Mouse (Mus musculus): ENCODE measurements at regions not wholly inside any gene's neighbourhood (a gene's known extent, or its start where the extent isn't known, plus 50 kb on each side); places are given as distances from the start of the nearest gene placed in this dataset.
"Not testable (repeated sequence)": the region's sequence is repeated elsewhere in the genome, so short reads cannot be mapped to it uniquely, and the experiment has no call there.

DNA sequence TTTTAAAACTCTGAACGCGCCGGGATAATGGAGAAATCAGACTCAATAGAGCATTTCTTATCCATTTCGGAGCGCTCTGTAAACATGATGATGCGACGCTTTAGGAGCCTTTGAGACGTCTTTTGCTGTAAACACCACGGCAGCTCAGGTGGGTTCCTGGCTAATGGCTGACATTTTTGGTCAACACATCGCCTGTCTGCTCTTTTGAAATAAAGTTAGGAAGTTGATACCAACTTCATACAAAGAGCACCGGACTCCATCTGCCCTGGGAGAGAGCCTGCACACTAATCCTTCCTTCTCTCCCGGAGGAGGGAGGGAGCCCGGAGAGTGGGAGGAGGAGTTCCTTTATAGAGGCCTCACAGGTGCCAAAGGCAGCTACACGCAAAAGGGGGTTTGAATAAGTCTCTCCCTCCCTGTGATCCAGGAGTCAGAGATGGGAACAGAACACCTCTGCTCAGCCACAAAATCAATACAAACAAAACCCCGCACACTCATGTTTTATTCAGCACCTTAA, 63.8 kb upstream of the Srsf6 start:
- Histone ChIP-seq H3K9ac (ENCODE audit: low read length) (no peak overlapping the region), H3K36me3 (ENCODE audit: control insufficient read depth, insufficient read depth, low read length) (no peaks in the 10 kb centered on the region), H3K4me3 (ENCODE audit: low read depth, low read length) (no peak overlapping the region), H3K4me1 (replicated peaks; ENCODE audit: control insufficient read depth, insufficient read depth) (no peaks in the 10 kb centered on the region), H3K27me3 (ENCODE audit: control insufficient read depth, insufficient read depth, low read length) (no peaks in the 10 kb centered on the region), H3K4me2 (replicated peaks; ENCODE audit: low read depth) (peak overlapping the region; percentile 39), H3K9me3 (ENCODE audit: control insufficient read depth, low read length) (no peaks in the 10 kb centered on the region), H3K27ac (replicated peaks) (no peak overlapping the region)
- WGBS = 3% methylated on average over 15 of the region's 15 CpGs
- ATAC-seq (ENCODE audit: low FRiP score, low TSS enrichment) = no peak
- no peak for DNase-seq (ENCODE audit: low spot score)
- TF ChIP-seq EP300 (optimal IDR thresholded peaks at IDR 0.05) (no peak), CTCF (IDR thresholded peaks at IDR 0.05; ENCODE audit: low read depth) (no peak)

DNA sequence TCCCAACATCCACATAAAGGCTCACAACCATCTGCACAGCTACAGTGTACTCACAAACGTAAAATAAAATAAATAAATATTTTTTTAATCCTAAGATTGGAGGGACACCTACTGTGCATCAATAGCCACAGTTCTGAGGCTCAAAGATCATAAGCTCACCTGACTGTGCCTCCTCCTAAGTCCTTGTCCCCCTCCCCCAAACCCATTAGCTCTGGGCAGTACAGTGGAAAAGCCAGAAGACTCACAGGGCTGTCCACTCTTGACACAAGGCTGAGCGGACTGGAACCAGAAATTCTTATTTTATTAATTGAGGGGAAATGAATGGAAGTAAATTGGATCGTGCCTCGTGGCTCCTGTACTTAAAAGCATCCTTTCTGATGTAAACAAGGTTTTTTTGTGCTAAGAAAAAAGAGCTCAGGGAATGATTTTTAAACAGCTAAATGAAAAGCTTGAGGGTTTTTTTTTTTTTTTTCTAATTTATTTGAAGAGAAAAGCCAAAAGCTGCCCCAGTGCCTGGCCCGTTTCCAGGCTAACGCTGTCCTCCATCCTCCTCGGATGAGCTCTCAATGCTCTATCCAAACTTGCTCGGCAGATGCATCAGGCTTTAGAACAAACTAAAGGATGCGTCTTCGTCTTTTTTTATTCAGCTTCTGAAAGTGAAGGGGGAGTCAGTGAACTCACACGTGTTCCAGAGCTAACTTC, 64.6 kb upstream of the Srsf6 start:
- H3K36me3 ChIP-seq (ENCODE audit: control insufficient read depth, insufficient read depth, low read length) = no peaks in the 10 kb centered on the region
- H3K9me3 ChIP-seq (ENCODE audit: control insufficient read depth, low read length) = no peaks in the 10 kb centered on the region
- TF ChIP-seq CTCF (IDR thresholded peaks at IDR 0.05; ENCODE audit: low read depth) (no peak), EP300 (optimal IDR thresholded peaks at IDR 0.05) (no peak)
- peak overlapping the region; percentile 39 for H3K4me2 ChIP-seq (replicated peaks; ENCODE audit: low read depth)
- no peak overlapping the region for H3K27ac ChIP-seq (replicated peaks)
- H3K4me1 ChIP-seq (replicated peaks; ENCODE audit: control insufficient read depth, insufficient read depth) = no peaks in the 10 kb centered on the region
- ATAC-seq (ENCODE audit: low FRiP score, low TSS enrichment) (no peak), DNase-seq (ENCODE audit: low spot score) (no peak)
- no peak overlapping the region for H3K9ac ChIP-seq (ENCODE audit: low read length)
- no peaks in the 10 kb centered on the region for H3K27me3 ChIP-seq (ENCODE audit: control insufficient read depth, insufficient read depth, low read length)
- 16% methylated on average over 11 of the region's 11 CpGs for WGBS
- H3K4me3 ChIP-seq (ENCODE audit: low read depth, low read length) = no peak overlapping the region

DNA sequence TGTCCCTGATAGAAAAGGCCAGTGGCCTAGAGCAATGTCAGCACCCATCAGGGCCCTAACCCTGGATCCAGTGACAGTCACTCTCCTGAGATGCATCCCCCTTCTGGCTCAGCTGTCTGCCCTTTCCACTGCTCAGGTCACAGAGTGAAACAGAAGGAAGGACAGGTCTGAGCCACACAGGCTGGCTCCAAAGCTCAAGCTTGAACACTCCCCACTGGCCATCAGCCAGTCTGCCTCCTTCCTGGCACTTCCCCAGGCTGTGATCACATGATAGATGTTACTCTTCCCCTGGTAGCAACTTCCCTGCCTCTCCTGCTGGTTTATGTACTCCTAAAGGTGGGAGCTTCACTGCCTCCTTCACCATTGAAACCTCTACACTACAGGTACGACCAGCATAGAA, 66.8 kb upstream of the Srsf6 start:
- Histone ChIP-seq H3K36me3 (ENCODE audit: control insufficient read depth, insufficient read depth, low read length) (no peaks in the 10 kb centered on the region), H3K27me3 (ENCODE audit: control insufficient read depth, insufficient read depth, low read length) (no peaks in the 10 kb centered on the region), H3K4me3 (ENCODE audit: low read depth, low read length) (no peak overlapping the region), H3K4me1 (replicated peaks; ENCODE audit: control insufficient read depth, insufficient read depth) (no peaks in the 10 kb centered on the region), H3K9ac (ENCODE audit: low read length) (no peak overlapping the region), H3K27ac (replicated peaks) (no peak overlapping the region), H3K4me2 (replicated peaks; ENCODE audit: low read depth) (no peak overlapping the region), H3K9me3 (ENCODE audit: control insufficient read depth, low read length) (no peaks in the 10 kb centered on the region)
- WGBS = 62% methylated on average over 1 of the region's 1 CpGs
- no peak for ATAC-seq (ENCODE audit: low FRiP score, low TSS enrichment)
- DNase-seq (ENCODE audit: low spot score) = peak; percentile 22
- no peak for TF ChIP-seq EP300 (optimal IDR thresholded peaks at IDR 0.05)
- TF ChIP-seq CTCF (IDR thresholded peaks at IDR 0.05; ENCODE audit: low read depth) = no peak

DNA sequence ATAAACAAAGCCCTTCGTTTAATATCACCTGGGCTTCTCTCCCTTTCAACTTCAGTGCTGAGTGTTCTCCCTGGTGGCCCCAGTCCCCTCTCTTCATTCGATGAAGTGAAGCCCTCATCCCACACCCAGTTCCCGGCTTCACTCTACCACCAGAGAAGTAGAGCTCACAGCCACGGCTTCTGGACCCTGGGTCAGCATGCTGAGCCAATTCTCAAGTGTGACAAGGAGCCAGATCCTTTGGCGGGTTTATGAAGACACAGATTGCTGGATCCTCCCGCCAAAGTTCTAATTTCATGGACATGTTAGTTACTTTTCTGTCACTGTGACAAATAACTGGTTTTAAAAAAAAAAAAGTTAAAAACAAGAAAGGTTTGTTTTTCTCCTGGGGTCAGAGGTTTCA, 76.7 kb upstream of the Srsf6 start:
- 64% methylated on average over 6 of the region's 6 CpGs for WGBS
- no peak for DNase-seq (ENCODE audit: low spot score)
- no peak for TF ChIP-seq EP300 (optimal IDR thresholded peaks at IDR 0.05)
- no peak for TF ChIP-seq CTCF (IDR thresholded peaks at IDR 0.05; ENCODE audit: low read depth)
- H3K4me3 ChIP-seq (ENCODE audit: low read depth, low read length) = no peak overlapping the region
- H3K4me1 ChIP-seq (replicated peaks; ENCODE audit: control insufficient read depth, insufficient read depth) = no peaks in the 10 kb centered on the region
- H3K9ac ChIP-seq (ENCODE audit: low read length) = no peak overlapping the region
- no peaks in the 10 kb centered on the region for H3K36me3 ChIP-seq (ENCODE audit: control insufficient read depth, insufficient read depth, low read length)
- no peak overlapping the region for H3K4me2 ChIP-seq (replicated peaks; ENCODE audit: low read depth)
- no peaks in the 10 kb centered on the region for H3K27me3 ChIP-seq (ENCODE audit: control insufficient read depth, insufficient read depth, low read length)
- H3K27ac ChIP-seq (replicated peaks) = no peak overlapping the region
- no peaks in the 10 kb centered on the region for H3K9me3 ChIP-seq (ENCODE audit: control insufficient read depth, low read length)
- ATAC-seq (ENCODE audit: low FRiP score, low TSS enrichment) = no peak

DNA sequence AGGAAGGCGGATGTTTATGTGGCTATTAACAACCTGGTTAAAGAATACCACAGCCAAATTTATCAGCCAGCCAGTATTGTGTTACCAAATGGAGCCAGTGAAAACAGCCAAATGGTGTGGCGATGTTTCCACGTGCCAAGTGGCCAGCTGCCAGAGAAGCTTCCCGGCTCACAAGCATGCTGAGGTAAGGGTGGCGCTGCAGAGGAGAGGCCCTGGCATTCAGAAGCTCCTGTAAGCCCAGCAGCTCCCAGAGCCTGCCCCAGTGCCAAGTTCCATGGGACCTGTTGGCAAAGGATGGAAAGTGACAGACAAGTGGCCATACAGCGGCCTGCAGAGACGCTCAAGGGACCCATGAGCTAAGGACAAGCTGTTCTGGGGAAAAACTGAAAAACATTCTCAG, 77.8 kb upstream of the Srsf6 start:
- Histone ChIP-seq H3K9ac (ENCODE audit: low read length) (no peak overlapping the region), H3K4me2 (replicated peaks; ENCODE audit: low read depth) (no peak overlapping the region), H3K4me1 (replicated peaks; ENCODE audit: control insufficient read depth, insufficient read depth) (no peaks in the 10 kb centered on the region), H3K27ac (replicated peaks) (no peak overlapping the region), H3K9me3 (ENCODE audit: control insufficient read depth, low read length) (no peaks in the 10 kb centered on the region), H3K4me3 (ENCODE audit: low read depth, low read length) (no peak overlapping the region), H3K36me3 (ENCODE audit: control insufficient read depth, insufficient read depth, low read length) (no peaks in the 10 kb centered on the region), H3K27me3 (ENCODE audit: control insufficient read depth, insufficient read depth, low read length) (no peaks in the 10 kb centered on the region)
- TF ChIP-seq EP300 (optimal IDR thresholded peaks at IDR 0.05) (no peak), CTCF (IDR thresholded peaks at IDR 0.05; ENCODE audit: low read depth) (no peak)
- 65% methylated on average over 7 of the region's 7 CpGs for WGBS
- ATAC-seq (ENCODE audit: low FRiP score, low TSS enrichment) = no peak
- DNase-seq (ENCODE audit: low spot score) = no peak

DNA sequence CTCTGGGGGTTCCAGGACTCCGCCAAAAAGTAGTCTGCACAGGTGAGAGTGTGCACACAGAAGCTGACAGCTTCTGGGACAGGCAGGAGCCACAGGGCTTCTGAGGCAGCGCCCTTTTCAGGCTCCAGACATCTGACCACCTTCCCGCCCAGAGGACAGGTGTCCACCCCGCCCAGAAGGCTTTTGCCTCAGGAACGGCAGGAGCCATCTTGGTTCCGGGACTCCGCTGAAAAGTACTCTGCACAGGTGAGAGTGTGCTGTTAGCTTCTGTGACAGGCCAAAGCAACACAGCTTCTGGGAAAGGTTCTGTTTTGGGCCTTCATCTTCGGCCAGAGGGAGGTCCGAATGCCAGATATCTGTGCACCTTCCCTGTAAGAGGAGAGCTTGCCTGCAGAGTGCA, 89.6 kb upstream of the Srsf6 start:
- H3K36me3 ChIP-seq (ENCODE audit: control insufficient read depth, insufficient read depth, low read length); DNase-seq (ENCODE audit: low spot score); H3K27me3 ChIP-seq (ENCODE audit: control insufficient read depth, insufficient read depth, low read length); H3K4me1 ChIP-seq (replicated peaks; ENCODE audit: control insufficient read depth, insufficient read depth); H3K9ac ChIP-seq (ENCODE audit: low read length); H3K27ac ChIP-seq (replicated peaks); H3K4me2 ChIP-seq (replicated peaks; ENCODE audit: low read depth); H3K9me3 ChIP-seq (ENCODE audit: control insufficient read depth, low read length); H3K4me3 ChIP-seq (ENCODE audit: low read depth, low read length); ATAC-seq (ENCODE audit: low FRiP score, low TSS enrichment): not testable (repeated sequence)
- 84% methylated on average over 9 of the region's 9 CpGs for WGBS

Measured in stomach, postnatal 0 days (tissue).